Mouse (Mus musculus): ENCODE data around the gene Slc9a3r1.

- TF ChIP-seq GATA1 (IDR thresholded peaks at IDR 0.05; ENCODE audit: borderline replicate concordance, low read length) (no peak), FLI1 (IDR thresholded peaks at IDR 0.05; ENCODE audit: low read length) (no peak)
Observed at GRCm38 (mm10) chr11:115178766-115179165, 15.6 kb downstream of the Slc9a3r1 start.
